Mouse (Mus musculus) liver, adult 2 months (tissue): Measurements from ENCODE around the gene Fam160b1. TPM values are rescaled to one million over a fixed set of nuclear protein-coding genes. Genes with fewer than 3 reads are reported as not detected.

Source experiments
- DNase-seq: peaks from one replicate; pipeline ENCODE4 v3.0.0-alpha.2; 2011; ENCODE audit warnings: low read depth, low spot score; ENCODE audit errors: extremely low read depth
- H3K27ac ChIP-seq: fragments of 200-500 bp; replicated peaks from 2 replicates; pipeline ENCODE4 v1.5.1; 2012; ENCODE audit warnings: low read depth, mild to moderate bottlenecking, control low read depth, inconsistent platforms, low read length; ENCODE audit not compliant: insufficient read depth
- H3K27me3 ChIP-seq: fragments of 200-500 bp; 2 replicates; pipeline ENCODE4 v1.6.1; 2012; ENCODE audit warnings: mild to moderate bottlenecking, moderate library complexity, low read length, inconsistent platforms; ENCODE audit not compliant: control insufficient read depth, insufficient read depth
- H3K36me3 ChIP-seq: fragments of 200-500 bp; 2 replicates; pipeline ENCODE4 v1.6.1; 2012; ENCODE audit warnings: low read length, inconsistent platforms; ENCODE audit not compliant: control insufficient read depth, insufficient read depth
- H3K4me1 ChIP-seq: fragments of 200-500 bp; 2 replicates; pipeline ENCODE4 v1.6.1; 2011; ENCODE audit warnings: low read length; ENCODE audit not compliant: control insufficient read depth, insufficient read depth
- H3K4me3 ChIP-seq: fragments of 200-500 bp; 2 replicates; pipeline ENCODE4 v1.5.1; 2011; ENCODE audit warnings: low read depth, mild to moderate bottlenecking, control low read depth, low read length, moderate library complexity; ENCODE audit not compliant: insufficient read depth
- H3K79me2 ChIP-seq: fragments of 200-500 bp; 2 replicates; pipeline ENCODE4 v1.6.1; 2012; ENCODE audit warnings: inconsistent platforms, mild to moderate bottlenecking, low read length, moderate library complexity; ENCODE audit not compliant: control insufficient read depth, insufficient read depth
- H3K9ac ChIP-seq: fragments of 200-500 bp; 2 replicates; pipeline ENCODE4 v1.6.1; 2012; ENCODE audit warnings: low read depth, mild to moderate bottlenecking, control low read depth, inconsistent platforms, low read length
- CTCF ChIP-seq: fragments of 200-500 bp; IDR thresholded peaks from 2 replicates; pipeline ENCODE4 v1.5.1; 2011; ENCODE audit warnings: low read depth, low read length, control low read depth
- POLR2A ChIP-seq: fragments of 200-500 bp; IDR thresholded peaks from 2 replicates; pipeline ENCODE4 v1.6.1; 2011; ENCODE audit warnings: low read length, control low read depth; ENCODE audit not compliant: insufficient read depth; ENCODE audit errors: extremely low read depth
- WGBS: fragments of 180-500 bp; shearing (Covaris S2); methylation state at CpG from one replicate; pipeline ENCODE4 v1.1.7; 2018; 5-methylcytosine and 5-hydroxymethylcytosine counted together
- polyA plus RNA-seq: library from polyadenylated mRNA; depleted of rRNA; stranded (reverse); fragments of >200 nt; gene quantifications from 2 replicates; pipeline ENCODE4 v1.2.3, GENCODE M21; 2012
- total RNA-seq: library from RNA; depleted of rRNA; stranded (reverse); fragments of >200 nt; gene quantifications from 2 replicates; pipeline ENCODE4 v1.2.3, GENCODE M21; 2014

The Fam160b1 gene
- total and polyA plus RNA-seq, 2 experiments: 10.9 to 18.4 TPM

DNA sequence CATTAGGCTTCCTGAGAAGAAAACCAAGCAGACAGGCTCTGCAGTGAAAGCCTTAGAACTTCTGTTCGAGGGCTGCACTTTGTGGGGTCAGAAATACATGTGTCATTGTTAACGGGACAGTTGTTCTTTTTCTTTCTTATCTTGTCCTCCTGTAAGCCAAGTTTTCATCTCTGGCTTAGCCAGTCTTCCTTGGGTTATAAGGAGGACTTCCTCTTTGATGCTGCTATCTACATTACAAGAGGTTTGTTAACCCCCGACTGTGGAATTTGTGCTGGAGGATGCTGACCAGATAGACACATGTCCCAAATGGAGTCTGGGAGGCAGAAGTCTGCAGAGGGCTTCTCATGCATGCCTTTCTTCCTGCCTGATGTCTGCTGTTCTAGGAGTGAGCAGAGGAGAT, 52.7 kb downstream of the Fam160b1 start:
- DNase-seq: no peak
- Histone ChIP-seq H3K79me2 (no peaks in the 10 kb centered on the region), H3K27ac (no peak overlapping the region; the same call in 1 of the 2 replicates), H3K4me3 (no peak overlapping the region), H3K27me3 (no peaks in the 10 kb centered on the region), H3K4me1 (peaks cover 3% of the 10 kb centered on the region), H3K36me3 (no peaks in the 10 kb centered on the region), H3K9ac (no peak overlapping the region)
- TF ChIP-seq CTCF: no peak
- no peak for TF ChIP-seq POLR2A
- 74% methylated on average over 3 of the region's 3 CpGs for WGBS

DNA sequence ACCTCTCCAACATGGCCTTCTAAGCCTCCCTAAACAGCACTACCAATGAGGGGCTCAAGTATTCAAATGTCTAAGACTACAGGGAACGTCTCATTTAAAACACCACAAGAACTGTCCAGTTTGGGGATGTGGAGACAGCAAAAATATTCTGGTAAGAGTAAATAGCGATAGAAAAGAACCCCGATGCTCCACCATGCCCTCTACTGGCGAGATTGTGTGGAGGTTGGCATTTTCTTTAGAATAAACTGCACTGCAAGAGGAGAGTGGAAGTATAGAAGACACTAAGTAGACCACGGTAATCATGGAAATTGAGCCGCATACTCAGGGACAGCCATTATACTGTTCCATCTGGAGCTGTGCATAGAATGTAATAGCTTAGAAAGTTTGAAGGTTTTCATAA, 53.4 kb downstream of the Fam160b1 start:
- Histone ChIP-seq H3K27me3 (no peaks in the 10 kb centered on the region), H3K79me2 (no peaks in the 10 kb centered on the region), H3K4me3 (no peak overlapping the region), H3K36me3 (no peaks in the 10 kb centered on the region), H3K4me1 (peaks cover 5% of the 10 kb centered on the region), H3K9ac (no peak overlapping the region), H3K27ac (no peak overlapping the region)
- WGBS: 87% methylated on average over 6 of the region's 6 CpGs
- DNase-seq: no peak
- peak; percentile 31; the same call in 1 of the 2 replicates for TF ChIP-seq CTCF
- no peak for TF ChIP-seq POLR2A

DNA sequence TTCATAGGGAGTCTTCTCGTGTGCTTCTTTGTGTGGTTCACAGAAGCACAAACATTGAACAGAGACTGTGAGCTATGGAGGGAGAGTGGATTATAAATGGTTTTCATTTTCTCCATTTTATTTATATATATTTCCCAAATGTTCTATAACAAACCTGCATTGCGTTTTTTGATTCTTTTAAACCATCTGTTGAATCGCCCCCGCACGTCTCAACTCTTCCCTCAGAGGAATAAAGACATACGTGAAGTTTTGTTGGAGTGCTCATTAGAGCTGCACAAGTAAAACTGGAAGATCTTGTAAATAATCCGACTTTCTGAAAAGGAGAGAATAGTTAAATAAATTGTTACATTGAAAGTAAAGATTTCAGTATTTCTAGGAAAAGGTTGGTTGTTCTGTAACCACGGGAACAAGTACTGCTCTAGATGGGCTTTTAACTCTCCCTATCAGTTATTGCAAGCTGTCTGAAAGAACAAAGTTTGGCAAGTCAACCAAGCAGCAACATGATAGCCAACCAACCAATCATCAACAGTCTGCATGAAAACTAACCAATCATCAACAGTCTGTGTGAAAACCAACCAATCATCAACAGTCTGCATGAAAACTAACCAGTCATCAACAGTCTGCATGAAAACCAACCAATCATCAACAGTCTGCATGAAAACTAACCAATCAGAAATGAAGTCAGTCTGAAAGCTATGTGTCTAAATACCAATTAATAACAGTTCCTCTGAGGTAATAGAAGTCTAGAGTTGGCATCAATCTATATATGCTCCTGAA, 54.7 kb downstream of the Fam160b1 start:
- TF ChIP-seq POLR2A: no peak
- TF ChIP-seq CTCF: no peak
- no peaks in the 10 kb centered on the region for H3K27me3 ChIP-seq
- WGBS: 94% methylated on average over 8 of the region's 8 CpGs

DNA sequence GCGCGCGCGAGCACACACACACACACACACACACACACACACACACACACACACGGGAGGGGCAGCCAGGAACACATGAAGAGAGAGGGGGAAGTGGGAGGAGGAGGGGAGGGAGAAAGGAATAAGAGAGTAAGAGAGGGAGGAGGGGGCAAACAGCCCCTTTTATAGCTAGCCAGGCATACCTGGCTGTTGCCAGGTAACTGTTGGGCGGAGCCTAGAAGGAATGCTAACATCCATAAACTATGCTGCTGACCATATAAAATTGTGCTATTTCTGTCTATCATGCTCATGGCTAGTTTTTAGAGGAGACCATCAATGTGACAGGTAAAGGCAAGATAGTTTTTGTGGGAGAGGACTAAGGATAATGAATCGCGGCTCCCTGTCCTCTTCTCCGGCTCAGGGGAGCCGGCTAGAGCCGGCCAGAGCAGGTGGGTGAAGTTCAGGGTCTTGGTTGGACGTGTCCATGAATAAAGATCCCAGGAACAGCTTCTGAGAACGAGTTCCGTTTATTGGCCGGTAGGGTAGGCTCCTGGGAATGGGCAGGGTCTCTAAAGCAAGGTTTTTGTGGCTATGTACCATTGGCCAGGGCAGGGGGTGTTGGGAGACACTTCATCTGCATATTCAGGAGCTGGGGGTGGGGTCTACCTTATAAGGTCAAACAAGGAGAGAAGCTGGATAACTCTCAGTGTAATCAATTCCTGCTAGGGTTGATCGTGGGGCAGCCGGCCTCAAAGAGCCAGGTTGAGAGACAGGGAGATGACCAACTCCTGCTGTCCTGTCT, 57.5 kb downstream of the Fam160b1 start:
- WGBS: 31% methylated on average over 16 of the region's 17 CpGs
- no peaks in the 10 kb centered on the region for H3K79me2 ChIP-seq
- TF ChIP-seq CTCF (no peak), POLR2A (no peak)
- no peak overlapping the region for H3K9ac ChIP-seq
- DNase-seq: peak; percentile 44
- H3K4me3 ChIP-seq: no peak overlapping the region
- peaks cover 5% of the 10 kb centered on the region for H3K4me1 ChIP-seq
- no peaks in the 10 kb centered on the region for H3K27me3 ChIP-seq
- no peak overlapping the region for H3K27ac ChIP-seq
- no peaks in the 10 kb centered on the region for H3K36me3 ChIP-seq

More for the DNA sequence above, 54.7 kb downstream of the Fam160b1 start:
- no peak for DNase-seq
- Histone ChIP-seq H3K36me3 (no peaks in the 10 kb centered on the region), H3K4me3 (no peak overlapping the region), H3K9ac (no peak overlapping the region), H3K4me1 (peaks cover 5% of the 10 kb centered on the region), H3K27ac (no peak overlapping the region), H3K79me2 (no peaks in the 10 kb centered on the region)

DNA sequence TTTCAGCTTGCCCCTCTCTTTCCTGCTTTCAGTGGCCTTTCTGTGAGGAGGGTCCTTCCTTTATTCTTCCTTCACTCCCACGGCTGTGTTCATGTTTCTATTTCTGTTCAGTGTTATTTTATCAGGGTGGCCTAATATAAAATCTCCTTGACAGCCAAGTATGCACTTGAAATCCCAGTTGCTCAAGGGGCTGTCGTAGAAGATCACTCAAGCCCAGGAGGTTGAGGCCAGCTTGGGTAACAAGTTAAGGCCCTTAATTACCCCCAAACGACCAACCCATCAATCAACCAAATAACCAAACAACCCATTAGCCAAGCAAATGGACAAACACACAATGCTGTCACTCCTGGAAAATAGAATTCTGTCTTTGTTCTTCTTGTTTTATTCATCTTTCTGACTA, 62.9 kb downstream of the Fam160b1 start:
- no peak for DNase-seq
- 67% methylated on average over 3 of the region's 3 CpGs for WGBS
- Histone ChIP-seq H3K4me3 (no peak overlapping the region), H3K36me3 (no peaks in the 10 kb centered on the region), H3K4me1 (peaks cover 1% of the 10 kb centered on the region; the same call in 1 of the 2 replicates), H3K9ac (no peak overlapping the region), H3K27ac (no peak overlapping the region), H3K79me2 (no peaks in the 10 kb centered on the region), H3K27me3 (no peaks in the 10 kb centered on the region)
- no peak for TF ChIP-seq POLR2A
- TF ChIP-seq CTCF: no peak
